Mouse (Mus musculus): ENCODE data around the gene Asb6. TPM values are rescaled to one million over a fixed set of nuclear protein-coding genes. Genes with fewer than 3 reads are reported as not detected.

Asb6 gene
- polyA plus RNA-seq, 2 experiments: 29.5 to 36.8 TPM

DNA sequence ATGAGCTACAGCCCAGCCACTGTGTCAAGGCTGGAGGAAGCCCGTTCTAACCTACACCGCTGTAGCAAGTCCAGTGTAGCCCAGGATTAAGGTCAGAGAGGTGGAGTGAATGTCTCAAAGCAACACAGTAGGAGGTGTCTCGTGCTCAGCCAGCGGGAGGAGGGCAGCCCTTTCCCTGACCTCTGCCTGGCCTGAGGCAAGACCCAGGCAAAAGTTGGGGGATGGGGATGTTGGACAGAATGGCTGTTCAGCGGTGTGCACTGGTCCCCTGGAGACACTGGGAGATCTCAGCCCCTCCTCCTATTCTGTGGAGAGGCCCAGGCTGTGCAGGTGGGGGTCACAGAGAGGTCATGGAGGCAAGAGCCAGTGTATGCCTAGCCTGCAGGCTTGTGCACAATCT, 50.9 kb downstream of the Asb6 start:
- Histone ChIP-seq H3K27me3 (ENCODE audit: control insufficient read depth, insufficient read depth, low read length) (no peaks in the 10 kb centered on the region), H3K4me2 (replicated peaks; ENCODE audit: low read depth, low read length, severe bottlenecking) (no peak overlapping the region), H3K9me3 (ENCODE audit: control insufficient read depth, low read length) (no peaks in the 10 kb centered on the region), H3K36me3 (ENCODE audit: control insufficient read depth, insufficient read depth, low read length) (no peaks in the 10 kb centered on the region), H3K4me3 (replicated peaks; ENCODE audit: low read length) (no peak overlapping the region), H3K27ac (replicated peaks; ENCODE audit: low read depth, low read length) (no peak overlapping the region), H3K9ac (ENCODE audit: low read depth, low read length, severe bottlenecking) (no peak overlapping the region), H3K4me1 (ENCODE audit: control insufficient read depth, insufficient read depth, low read length) (peaks cover 15% of the 10 kb centered on the region)
- no peak for ATAC-seq (ENCODE audit: low FRiP score, low read depth)
- no peak for DNase-seq (ENCODE audit: low spot score)
- no peak for TF ChIP-seq POLR2A (IDR thresholded peaks at IDR 0.05; ENCODE audit: borderline replicate concordance, extremely low read depth, insufficient read depth, insufficient read length)
- WGBS: 3% methylated on average over 5 of the region's 5 CpGs

DNA sequence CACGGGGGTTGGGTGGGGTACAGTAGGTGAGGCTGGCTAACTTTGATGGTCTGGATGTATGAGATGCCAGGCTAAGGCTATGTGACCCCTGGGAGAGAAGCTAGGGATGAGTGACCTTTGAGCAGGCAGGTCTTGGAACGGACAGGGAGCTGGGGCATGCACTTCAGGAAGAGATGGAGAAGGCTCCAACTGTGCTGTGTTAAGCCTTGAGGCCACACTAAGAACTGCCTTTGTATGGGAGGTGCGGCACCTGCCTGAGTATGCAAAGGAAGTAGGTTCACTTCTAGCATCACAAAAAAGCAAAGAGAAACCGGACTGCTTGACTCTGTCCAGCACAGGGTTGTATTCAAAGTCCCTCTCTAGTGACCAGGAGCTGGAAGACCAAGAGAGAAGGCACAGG, 51.9 kb downstream of the Asb6 start:
- TF ChIP-seq POLR2A (IDR thresholded peaks at IDR 0.05; ENCODE audit: borderline replicate concordance, extremely low read depth, insufficient read depth, insufficient read length): no peak
- Histone ChIP-seq H3K4me1 (ENCODE audit: control insufficient read depth, insufficient read depth, low read length) (peaks cover 8% of the 10 kb centered on the region; the same call in 1 of the 2 replicates), H3K27ac (replicated peaks; ENCODE audit: low read depth, low read length) (no peak overlapping the region), H3K36me3 (ENCODE audit: control insufficient read depth, insufficient read depth, low read length) (no peaks in the 10 kb centered on the region), H3K9ac (ENCODE audit: low read depth, low read length, severe bottlenecking) (no peak overlapping the region), H3K27me3 (ENCODE audit: control insufficient read depth, insufficient read depth, low read length) (no peaks in the 10 kb centered on the region), H3K4me2 (replicated peaks; ENCODE audit: low read depth, low read length, severe bottlenecking) (no peak overlapping the region), H3K4me3 (replicated peaks; ENCODE audit: low read length) (no peak overlapping the region), H3K9me3 (ENCODE audit: control insufficient read depth, low read length) (no peaks in the 10 kb centered on the region)
- 81% methylated on average over 4 of the region's 4 CpGs for WGBS
- no peak for DNase-seq (ENCODE audit: low spot score)
- no peak for ATAC-seq (ENCODE audit: low FRiP score, low read depth)

DNA sequence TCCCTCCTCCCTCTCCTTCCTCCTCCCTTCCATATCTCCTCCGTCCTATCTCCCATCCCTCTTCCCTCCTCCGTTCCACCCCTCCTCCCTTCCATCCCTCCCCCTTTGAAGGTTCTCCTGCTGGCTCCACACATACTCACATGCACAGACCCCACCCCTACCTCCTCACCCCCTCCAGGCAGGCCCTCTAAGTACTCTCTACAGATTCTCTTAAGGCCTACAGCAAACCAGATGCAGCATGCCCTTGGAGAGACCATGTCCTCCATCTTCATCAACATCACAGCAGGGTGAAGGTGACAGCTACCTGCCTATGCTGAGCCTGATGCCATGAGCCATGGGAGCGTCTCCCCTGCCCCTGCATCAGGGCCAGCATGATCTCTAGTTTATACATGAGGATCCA, 52.9 kb downstream of the Asb6 start:
- DNase-seq (ENCODE audit: low spot score) (no peak), ATAC-seq (ENCODE audit: low FRiP score, low read depth) (no peak)
- WGBS: 72% methylated on average over 3 of the region's 3 CpGs
- Histone ChIP-seq H3K9me3 (ENCODE audit: control insufficient read depth, low read length) (no peaks in the 10 kb centered on the region), H3K27ac (replicated peaks; ENCODE audit: low read depth, low read length) (no peak overlapping the region), H3K9ac (ENCODE audit: low read depth, low read length, severe bottlenecking) (no peak overlapping the region), H3K4me2 (replicated peaks; ENCODE audit: low read depth, low read length, severe bottlenecking) (no peak overlapping the region), H3K4me1 (ENCODE audit: control insufficient read depth, insufficient read depth, low read length) (peaks cover 10% of the 10 kb centered on the region; the same call in 1 of the 2 replicates), H3K27me3 (ENCODE audit: control insufficient read depth, insufficient read depth, low read length) (no peaks in the 10 kb centered on the region), H3K4me3 (replicated peaks; ENCODE audit: low read length) (no peak overlapping the region), H3K36me3 (ENCODE audit: control insufficient read depth, insufficient read depth, low read length) (no peaks in the 10 kb centered on the region)
- TF ChIP-seq POLR2A (IDR thresholded peaks at IDR 0.05; ENCODE audit: borderline replicate concordance, extremely low read depth, insufficient read depth, insufficient read length): no peak

DNA sequence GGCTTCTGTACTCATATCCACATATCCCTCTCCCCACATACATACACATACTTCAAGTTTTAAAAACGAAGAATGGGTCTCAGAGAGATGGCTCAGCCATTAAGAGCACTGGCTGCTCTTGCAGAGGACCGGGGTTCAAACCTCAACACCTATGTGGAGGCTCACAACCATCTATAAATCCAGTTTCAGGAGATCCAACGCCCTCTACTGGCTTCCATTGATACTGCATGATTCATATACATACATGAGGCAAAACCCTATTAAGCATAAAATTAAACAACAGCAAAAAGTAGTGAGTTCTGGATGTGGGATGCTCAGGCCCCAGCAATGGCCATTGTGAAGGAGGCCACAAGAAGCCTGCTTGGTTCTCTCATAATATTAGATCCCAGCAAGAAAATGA, 54.2 kb downstream of the Asb6 start:
- no peaks in the 10 kb centered on the region for H3K9me3 ChIP-seq (ENCODE audit: control insufficient read depth, low read length)
- peaks cover 20% of the 10 kb centered on the region for H3K4me1 ChIP-seq (ENCODE audit: control insufficient read depth, insufficient read depth, low read length)
- H3K27me3 ChIP-seq (ENCODE audit: control insufficient read depth, insufficient read depth, low read length): no peaks in the 10 kb centered on the region
- H3K4me3 ChIP-seq (replicated peaks; ENCODE audit: low read length): no peak overlapping the region
- DNase-seq (ENCODE audit: low spot score) (no peak), ATAC-seq (ENCODE audit: low FRiP score, low read depth) (no peak)
- WGBS: 62% methylated on average over 3 of the region's 3 CpGs
- H3K9ac ChIP-seq (ENCODE audit: low read depth, low read length, severe bottlenecking): no peak overlapping the region
- TF ChIP-seq POLR2A (IDR thresholded peaks at IDR 0.05; ENCODE audit: borderline replicate concordance, extremely low read depth, insufficient read depth, insufficient read length): no peak
- H3K36me3 ChIP-seq (ENCODE audit: control insufficient read depth, insufficient read depth, low read length): no peaks in the 10 kb centered on the region
- H3K4me2 ChIP-seq (replicated peaks; ENCODE audit: low read depth, low read length, severe bottlenecking): no peak overlapping the region
- no peak overlapping the region for H3K27ac ChIP-seq (replicated peaks; ENCODE audit: low read depth, low read length)

DNA sequence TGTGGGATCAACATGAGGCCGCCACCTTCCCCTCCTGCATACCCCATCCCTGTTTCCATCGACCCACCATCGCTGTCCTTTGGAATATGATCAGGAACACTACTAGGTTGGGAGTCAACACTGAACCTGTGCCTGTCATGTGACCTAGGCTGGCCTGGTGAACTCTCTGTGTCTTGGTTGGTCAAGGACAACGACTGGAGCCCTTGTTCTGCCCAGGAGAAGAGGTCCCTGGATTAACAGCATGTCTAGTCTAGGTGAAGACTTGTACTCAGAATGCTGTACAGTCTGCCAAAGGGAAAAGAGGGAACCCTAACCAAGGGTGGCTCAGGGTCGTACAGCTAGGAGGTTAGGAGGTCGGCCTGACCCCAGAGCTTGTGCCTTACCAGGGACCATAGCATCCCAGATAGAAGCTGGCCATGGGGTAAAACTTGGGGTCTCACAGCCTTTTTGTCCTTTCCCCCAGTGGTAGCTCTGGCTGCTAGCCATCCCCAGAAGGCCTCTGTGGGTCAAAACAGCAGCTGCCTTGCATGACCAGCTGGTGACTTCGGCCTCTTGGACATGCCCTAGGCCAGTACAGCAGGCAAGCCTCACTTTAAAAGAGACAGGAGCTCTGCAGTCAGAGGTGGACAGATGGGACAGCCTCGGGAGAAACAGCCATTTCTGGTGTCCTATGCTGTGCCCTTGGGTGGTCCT, 56.7 kb downstream of the Asb6 start:
- Histone ChIP-seq H3K9ac (ENCODE audit: low read depth, low read length, severe bottlenecking) (no peak overlapping the region), H3K4me1 (ENCODE audit: control insufficient read depth, insufficient read depth, low read length) (peaks cover 15% of the 10 kb centered on the region), H3K27me3 (ENCODE audit: control insufficient read depth, insufficient read depth, low read length) (no peaks in the 10 kb centered on the region), H3K27ac (replicated peaks; ENCODE audit: low read depth, low read length) (no peak overlapping the region), H3K4me2 (replicated peaks; ENCODE audit: low read depth, low read length, severe bottlenecking) (no peak overlapping the region), H3K4me3 (replicated peaks; ENCODE audit: low read length) (no peak overlapping the region), H3K36me3 (ENCODE audit: control insufficient read depth, insufficient read depth, low read length) (no peaks in the 10 kb centered on the region), H3K9me3 (ENCODE audit: control insufficient read depth, low read length) (no peaks in the 10 kb centered on the region)
- no peak for DNase-seq (ENCODE audit: low spot score)
- TF ChIP-seq POLR2A (IDR thresholded peaks at IDR 0.05; ENCODE audit: borderline replicate concordance, extremely low read depth, insufficient read depth, insufficient read length): no peak
- 85% methylated on average over 8 of the region's 8 CpGs for WGBS
- no peak for ATAC-seq (ENCODE audit: low FRiP score, low read depth)

Other genes with a start within 250 kb of the Asb6 start
- 1.2 and 1.3 TPM in 2 replicates for gene Cstad, start 235.3 kb downstream of the Asb6 start, polyA plus RNA-seq (2012; rRNA removed)
- gene Cstad, start 235.3 kb downstream of the Asb6 start, polyA plus RNA-seq (2014; fragmentation: Nextera tagmentation; extraction: Ambion mirVana): 2.2 and 3.1 TPM in 2 replicates
- gene 1700001O22Rik, start 26.7 kb downstream of the Asb6 start, polyA plus RNA-seq (2012; rRNA removed): 3.3 and 3.4 TPM in 2 replicates
- 2.7 and 3.4 TPM in 2 replicates for gene 1700001O22Rik, start 26.7 kb downstream of the Asb6 start, polyA plus RNA-seq (2014; fragmentation: Nextera tagmentation; extraction: Ambion mirVana)
- 59.5 and 66.8 TPM in 2 replicates for gene Ntmt1, start 22.5 kb downstream of the Asb6 start, polyA plus RNA-seq (2012; rRNA removed)
- gene Ntmt1, start 22.5 kb downstream of the Asb6 start, polyA plus RNA-seq (2014; fragmentation: Nextera tagmentation; extraction: Ambion mirVana): 84.2 and 91.0 TPM in 2 replicates
- gene Prrx2, start 4.6 kb upstream of the Asb6 start, polyA plus RNA-seq (2012; rRNA removed): 176 and 268 TPM in 2 replicates
- gene Prrx2, start 4.6 kb upstream of the Asb6 start, polyA plus RNA-seq (2014; fragmentation: Nextera tagmentation; extraction: Ambion mirVana): 93.1 and 112 TPM in 2 replicates
- 16.4 and 22.7 TPM in 2 replicates for gene Ptges, start 99.5 kb upstream of the Asb6 start, polyA plus RNA-seq (2012; rRNA removed)
- gene Ptges, start 99.5 kb upstream of the Asb6 start, polyA plus RNA-seq (2014; fragmentation: Nextera tagmentation; extraction: Ambion mirVana): 17.8 and 20.5 TPM in 2 replicates
- 45.3 and 45.9 TPM in 2 replicates for gene Tor1b, start 122.6 kb upstream of the Asb6 start, polyA plus RNA-seq (2012; rRNA removed)
- gene Tor1b, start 122.6 kb upstream of the Asb6 start, polyA plus RNA-seq (2014; fragmentation: Nextera tagmentation; extraction: Ambion mirVana): 39.6 and 40.7 TPM in 2 replicates
- 66.6 and 67.1 TPM in 2 replicates for gene Tor1a, start 137.6 kb upstream of the Asb6 start, polyA plus RNA-seq (2012; rRNA removed)
- 70.6 and 75.5 TPM in 2 replicates for gene Tor1a, start 137.6 kb upstream of the Asb6 start, polyA plus RNA-seq (2014; fragmentation: Nextera tagmentation; extraction: Ambion mirVana)
- gene BC005624, start 151.9 kb upstream of the Asb6 start, polyA plus RNA-seq (2012; rRNA removed): 46.7 and 65.1 TPM in 2 replicates
- 46.5 and 52.8 TPM in 2 replicates for gene BC005624, start 151.9 kb upstream of the Asb6 start, polyA plus RNA-seq (2014; fragmentation: Nextera tagmentation; extraction: Ambion mirVana)
- 21.5 and 22.7 TPM in 2 replicates for gene Usp20, start 151.9 kb upstream of the Asb6 start, polyA plus RNA-seq (2012; rRNA removed)
- 19.0 and 19.4 TPM in 2 replicates for gene Usp20, start 151.9 kb upstream of the Asb6 start, polyA plus RNA-seq (2014; fragmentation: Nextera tagmentation; extraction: Ambion mirVana)